Mouse (Mus musculus): Measurements from ENCODE around the gene Os9.
"Not testable (repeated sequence)": the region's sequence is repeated elsewhere in the genome, so short reads cannot be mapped to it uniquely, and the experiment has no call there.

Os9 gene

GRCm38 (mm10) chr10:127140971-127141370 is 20.0 kb upstream of the Os9 start:
- Histone ChIP-seq H3K27me3 (ENCODE audit: insufficient read depth, low read length) (no peaks in the 10 kb centered on the region), H3K36me3 (ENCODE audit: insufficient read depth, low read length) (no peaks in the 10 kb centered on the region), H3K4me3 (replicated peaks; ENCODE audit: low read length) (no peak overlapping the region), H3K9me3 (ENCODE audit: low read length) (peaks cover 4% of the 10 kb centered on the region; the same call in 1 of the 2 replicates), H3K4me1 (replicated peaks; ENCODE audit: low read depth, low read length) (peaks cover 60% of the 10 kb centered on the region)
- TF ChIP-seq NANOG (IDR thresholded peaks at IDR 0.05; ENCODE audit: borderline replicate concordance, low read length) (no peak), CTCF (conservative IDR thresholded peaks at IDR 0.05; ENCODE audit: low read length) (no peak), POU5F1 (IDR thresholded peaks at IDR 0.05; ENCODE audit: borderline replicate concordance, low read length) (no peak)

GRCm38 (mm10) chr10:127138328-127139141 is 17.6 kb upstream of the Os9 start:
- H3K36me3 ChIP-seq (ENCODE audit: insufficient read depth, low read length) = no peaks in the 10 kb centered on the region
- no peak for TF ChIP-seq POU5F1 (IDR thresholded peaks at IDR 0.05; ENCODE audit: borderline replicate concordance, low read length)
- no peak for TF ChIP-seq NANOG (IDR thresholded peaks at IDR 0.05; ENCODE audit: borderline replicate concordance, low read length)
- TF ChIP-seq CTCF (conservative IDR thresholded peaks at IDR 0.05; ENCODE audit: low read length) = no peak
- peaks cover 4% of the 10 kb centered on the region; the same call in 1 of the 2 replicates for H3K9me3 ChIP-seq (ENCODE audit: low read length)
- H3K4me1 ChIP-seq (replicated peaks; ENCODE audit: low read depth, low read length) = peaks cover 50% of the 10 kb centered on the region
- H3K27me3 ChIP-seq (ENCODE audit: insufficient read depth, low read length) = no peaks in the 10 kb centered on the region
- H3K4me3 ChIP-seq (replicated peaks; ENCODE audit: low read length) = no peak overlapping the region

GRCm38 (mm10) chr10:127137896-127138295 is 17.0 kb upstream of the Os9 start:
- TF ChIP-seq NANOG (IDR thresholded peaks at IDR 0.05; ENCODE audit: borderline replicate concordance, low read length) (no peak), POU5F1 (IDR thresholded peaks at IDR 0.05; ENCODE audit: borderline replicate concordance, low read length) (no peak), CTCF (conservative IDR thresholded peaks at IDR 0.05; ENCODE audit: low read length) (no peak)
- H3K27me3 ChIP-seq (ENCODE audit: insufficient read depth, low read length) = no peaks in the 10 kb centered on the region
- no peak overlapping the region for H3K4me3 ChIP-seq (replicated peaks; ENCODE audit: low read length)
- H3K9me3 ChIP-seq (ENCODE audit: low read length) = peaks cover 4% of the 10 kb centered on the region; the same call in 1 of the 2 replicates
- no peaks in the 10 kb centered on the region for H3K36me3 ChIP-seq (ENCODE audit: insufficient read depth, low read length)
- H3K4me1 ChIP-seq (replicated peaks; ENCODE audit: low read depth, low read length) = peaks cover 48% of the 10 kb centered on the region

GRCm38 (mm10) chr10:127136510-127136909 is 15.6 kb upstream of the Os9 start:
- Histone ChIP-seq H3K4me1 (replicated peaks; ENCODE audit: low read depth, low read length) (peaks cover 48% of the 10 kb centered on the region), H3K4me3 (replicated peaks; ENCODE audit: low read length) (no peak overlapping the region), H3K36me3 (ENCODE audit: insufficient read depth, low read length) (no peaks in the 10 kb centered on the region), H3K9me3 (ENCODE audit: low read length) (peaks cover 4% of the 10 kb centered on the region; the same call in 1 of the 2 replicates), H3K27me3 (ENCODE audit: insufficient read depth, low read length) (no peaks in the 10 kb centered on the region)
- TF ChIP-seq POU5F1 (IDR thresholded peaks at IDR 0.05; ENCODE audit: borderline replicate concordance, low read length) (no peak), CTCF (conservative IDR thresholded peaks at IDR 0.05; ENCODE audit: low read length) (no peak), NANOG (IDR thresholded peaks at IDR 0.05; ENCODE audit: borderline replicate concordance, low read length) (no peak)

GRCm38 (mm10) chr10:127135118-127135836 is 14.3 kb upstream of the Os9 start:
- TF ChIP-seq POU5F1 (IDR thresholded peaks at IDR 0.05; ENCODE audit: borderline replicate concordance, low read length) (no peak), NANOG (IDR thresholded peaks at IDR 0.05; ENCODE audit: borderline replicate concordance, low read length) (no peak), CTCF (conservative IDR thresholded peaks at IDR 0.05; ENCODE audit: low read length) (no peak)
- peaks cover 4% of the 10 kb centered on the region; the same call in 1 of the 2 replicates for H3K9me3 ChIP-seq (ENCODE audit: low read length)
- peaks cover 48% of the 10 kb centered on the region for H3K4me1 ChIP-seq (replicated peaks; ENCODE audit: low read depth, low read length)
- no peak overlapping the region for H3K4me3 ChIP-seq (replicated peaks; ENCODE audit: low read length)
- no peaks in the 10 kb centered on the region for H3K36me3 ChIP-seq (ENCODE audit: insufficient read depth, low read length)
- H3K27me3 ChIP-seq (ENCODE audit: insufficient read depth, low read length) = no peaks in the 10 kb centered on the region

- H3K27me3 ChIP-seq (ENCODE audit: insufficient read depth, low read length); H3K36me3 ChIP-seq (ENCODE audit: insufficient read depth, low read length); H3K4me3 ChIP-seq (replicated peaks; ENCODE audit: low read length); H3K9me3 ChIP-seq (ENCODE audit: low read length): not testable (repeated sequence)
- H3K4me1 ChIP-seq (replicated peaks; ENCODE audit: low read depth, low read length) = peaks cover 49% of the 10 kb centered on the region
- 0 out of 2 replicates have a peak, but pooled peaks have one; percentile 10 for TF ChIP-seq CTCF (conservative IDR thresholded peaks at IDR 0.05; ENCODE audit: low read length)
Measured at GRCm38 (mm10) chr10:127134394-127135035, 13.6 kb upstream of the Os9 start.

- no peaks in the 10 kb centered on the region for H3K36me3 ChIP-seq (ENCODE audit: insufficient read depth, low read length)
- TF ChIP-seq POU5F1 (IDR thresholded peaks at IDR 0.05; ENCODE audit: borderline replicate concordance, low read length) = no peak
- no peak overlapping the region for H3K4me3 ChIP-seq (replicated peaks; ENCODE audit: low read length)
- H3K4me1 ChIP-seq (replicated peaks; ENCODE audit: low read depth, low read length) = peaks cover 63% of the 10 kb centered on the region
- no peaks in the 10 kb centered on the region for H3K27me3 ChIP-seq (ENCODE audit: insufficient read depth, low read length)
- no peaks in the 10 kb centered on the region for H3K9me3 ChIP-seq (ENCODE audit: low read length)
Measured at GRCm38 (mm10) chr10:127132469-127132868, 11.5 kb upstream of the Os9 start.

- TF ChIP-seq CTCF (conservative IDR thresholded peaks at IDR 0.05; ENCODE audit: low read length) = no peak
- TF ChIP-seq NANOG (IDR thresholded peaks at IDR 0.05; ENCODE audit: borderline replicate concordance, low read length) = no peak
- no peak for TF ChIP-seq POU5F1 (IDR thresholded peaks at IDR 0.05; ENCODE audit: borderline replicate concordance, low read length)
- Histone ChIP-seq H3K36me3 (ENCODE audit: insufficient read depth, low read length) (no peaks in the 10 kb centered on the region), H3K4me3 (replicated peaks; ENCODE audit: low read length) (no peak overlapping the region), H3K9me3 (ENCODE audit: low read length) (no peaks in the 10 kb centered on the region), H3K4me1 (replicated peaks; ENCODE audit: low read depth, low read length) (peaks cover 61% of the 10 kb centered on the region), H3K27me3 (ENCODE audit: insufficient read depth, low read length) (no peaks in the 10 kb centered on the region)
Measured at GRCm38 (mm10) chr10:127129431-127129830, 8.5 kb upstream of the Os9 start.
